2 mouse cellular contexts compared by ENCODE assay signal in the genomic region with DNA sequence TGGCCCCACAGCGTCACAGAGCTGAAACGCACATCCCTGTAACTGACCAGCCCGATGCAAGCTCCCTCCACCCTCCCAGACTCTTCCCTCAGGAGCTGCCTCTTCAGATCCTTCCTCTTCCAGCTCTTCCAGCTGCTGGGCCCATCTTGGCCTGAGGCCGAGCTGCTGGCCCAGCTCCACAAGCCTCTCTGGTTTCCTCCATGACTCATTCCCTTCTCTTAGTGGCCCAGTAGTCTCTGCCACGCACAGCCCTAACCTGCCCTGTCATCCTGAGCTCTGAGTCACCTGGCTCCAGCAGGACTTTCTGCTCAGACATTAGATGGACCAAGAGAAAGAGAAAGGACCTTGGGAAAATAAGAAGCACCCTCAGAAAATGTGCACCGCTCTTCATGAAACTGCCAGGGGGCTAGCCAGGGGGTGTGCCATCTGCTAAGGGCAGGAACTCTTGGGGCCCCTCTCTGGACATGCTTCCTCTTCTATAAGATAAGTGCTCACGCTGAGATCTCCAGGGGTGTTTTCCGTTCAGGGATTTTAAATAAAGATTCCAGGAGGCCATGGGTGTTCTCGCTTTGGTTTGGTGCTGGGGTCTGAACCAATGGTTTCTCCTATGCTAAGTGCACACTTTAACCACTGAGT.
TF ChIP-seq lines count a peak whose summit lies in the region.

No protein-coding gene starts in this region.

TF ChIP-seq in C2C12, 6 proteins besides CTCF, POLR2A, EP300 and RAD21 (continued from another document):
- TF ChIP-seq FOSL1 (IDR thresholded peaks at IDR 0.05; ENCODE audit: insufficient read depth, low read length, poor library complexity, severe bottlenecking) (peak; percentile 91), MYOD1 (IDR thresholded peaks at IDR 0.05; ENCODE audit: control insufficient read depth, insufficient read length, low read depth) (peak; percentile 65)
TF ChIP-seq in C2C12: peak in this region for 3.

TF ChIP-seq in myocyte, 11 proteins besides CTCF, POLR2A, EP300 and RAD21 (continued from another document):
- TF ChIP-seq MYOG (IDR thresholded peaks at IDR 0.05; ENCODE audit: control insufficient read depth in 1 of 3, insufficient read depth in 1 of 3, insufficient read length in 2 of 3, low read depth in 2 of 3) (peak; percentile 38 to 81 (median 60)), POLR2AphosphoS2 (IDR thresholded peaks at IDR 0.05; ENCODE audit: insufficient read length, low read depth) (peak; percentile 28), CEBPB (IDR thresholded peaks at IDR 0.05; ENCODE audit: insufficient read depth, poor library complexity, severe bottlenecking) (no peak), TCF12 (IDR thresholded peaks at IDR 0.05; ENCODE audit: insufficient read depth, poor library complexity, severe bottlenecking) (no peak), E2F4 (IDR thresholded peaks at IDR 0.05; ENCODE audit: insufficient read depth) (no peak), MYOD1 (IDR thresholded peaks at IDR 0.05; ENCODE audit: control insufficient read depth in 1 of 3, insufficient read length in 2 of 3, low read depth in 2 of 3) (peak in 2 of 3 experiments; percentile 63 to 82), MAX (IDR thresholded peaks at IDR 0.05; ENCODE audit: low read depth) (no peak)
